Mouse (Mus musculus): ENCODE results near the gene Afdn. TPM values are rescaled to one million over a fixed set of nuclear protein-coding genes. Genes with fewer than 3 reads are reported as not detected.
A peak's percentile ranks its signal among the peaks of the same experiment; 100 is the strongest.

The Afdn gene
- polyA plus RNA-seq, 1 experiment from 2014 or later = 82.9 TPM

DNA sequence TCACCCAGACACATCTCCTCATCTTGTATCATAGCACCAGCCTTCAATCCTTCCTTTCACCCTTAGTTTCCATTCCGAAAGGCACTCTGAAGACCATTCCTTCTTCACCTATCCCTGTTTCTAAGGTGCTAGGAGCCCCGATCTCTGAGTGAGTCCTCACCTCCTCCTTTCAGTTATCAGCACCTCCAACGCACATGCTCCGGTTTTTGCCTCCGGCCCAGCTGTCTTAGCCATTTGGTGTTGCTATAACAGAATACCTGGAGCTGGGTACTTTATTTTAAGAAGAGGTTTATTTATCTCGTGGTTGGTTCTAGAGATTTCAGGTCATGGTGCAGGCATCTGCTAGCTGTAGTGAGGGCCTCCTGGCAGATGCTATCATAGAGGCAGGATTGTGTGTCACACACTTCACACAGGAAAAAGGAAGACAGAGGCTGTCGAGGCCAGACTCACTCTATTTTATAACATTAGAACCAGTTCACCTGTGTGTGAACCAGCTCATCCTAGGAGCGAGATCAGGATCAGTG lies 33.4 kb upstream of the Afdn start:
- DNase-seq (ENCODE audit: extremely low spot score, low spot score) = no peak
- H3K4me3 ChIP-seq = no peak overlapping the region
- no peaks in the 10 kb centered on the region for H3K36me3 ChIP-seq (replicated peaks)
- no peaks in the 10 kb centered on the region for H3K9me3 ChIP-seq
- H3K27ac ChIP-seq = no peak overlapping the region
- 89% methylated on average over 8 of the region's 8 CpGs for WGBS
- H3K4me1 ChIP-seq = peaks cover 15% of the 10 kb centered on the region
- no peaks in the 10 kb centered on the region for H3K27me3 ChIP-seq (ENCODE audit: poor library complexity, severe bottlenecking)

DNA sequence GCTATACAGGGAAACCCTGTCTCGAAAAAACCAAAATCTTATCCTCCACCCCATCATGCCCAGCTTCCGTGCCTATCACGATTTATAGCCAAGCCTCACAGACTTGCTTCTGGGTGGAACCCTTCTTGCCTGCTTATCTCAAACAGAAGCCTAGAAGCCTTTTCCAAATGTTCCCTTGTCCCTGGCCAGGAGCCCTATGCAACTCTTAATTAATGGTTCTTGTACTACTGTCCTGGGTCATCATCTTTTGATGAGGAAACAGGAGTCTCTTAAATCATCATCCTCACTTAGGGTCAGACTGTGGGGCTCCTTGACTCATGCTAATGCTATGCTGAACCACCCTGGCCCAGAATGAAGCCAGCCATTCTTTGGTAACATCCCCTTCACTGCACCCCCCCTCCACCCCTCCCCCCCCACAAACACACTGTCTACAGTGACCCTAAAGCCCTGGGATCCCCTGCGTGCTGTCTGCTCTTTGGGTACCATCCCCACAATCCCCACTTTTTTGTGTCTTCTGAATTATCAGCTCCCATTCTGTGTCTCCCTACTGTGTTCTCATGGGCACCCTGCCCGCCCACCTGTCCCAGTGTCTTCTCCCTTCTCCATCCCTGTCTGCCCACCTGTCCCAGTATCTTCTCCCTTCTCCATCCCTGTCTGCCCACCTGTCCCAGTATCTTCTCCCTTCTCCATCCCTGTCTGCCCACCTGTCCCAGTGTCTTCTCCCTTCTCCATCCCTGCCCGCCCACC lies 29.2 kb upstream of the Afdn start:
- Histone ChIP-seq H3K4me3 (no peak overlapping the region), H3K27ac (no peak overlapping the region), H3K27me3 (ENCODE audit: poor library complexity, severe bottlenecking) (no peaks in the 10 kb centered on the region), H3K36me3 (replicated peaks) (no peaks in the 10 kb centered on the region), H3K4me1 (peaks cover 3% of the 10 kb centered on the region; the same call in 1 of the 2 replicates), H3K9me3 (no peaks in the 10 kb centered on the region)
- 98% methylated on average over 6 of the region's 6 CpGs for WGBS
- no peak for DNase-seq (ENCODE audit: extremely low spot score, low spot score)

DNA sequence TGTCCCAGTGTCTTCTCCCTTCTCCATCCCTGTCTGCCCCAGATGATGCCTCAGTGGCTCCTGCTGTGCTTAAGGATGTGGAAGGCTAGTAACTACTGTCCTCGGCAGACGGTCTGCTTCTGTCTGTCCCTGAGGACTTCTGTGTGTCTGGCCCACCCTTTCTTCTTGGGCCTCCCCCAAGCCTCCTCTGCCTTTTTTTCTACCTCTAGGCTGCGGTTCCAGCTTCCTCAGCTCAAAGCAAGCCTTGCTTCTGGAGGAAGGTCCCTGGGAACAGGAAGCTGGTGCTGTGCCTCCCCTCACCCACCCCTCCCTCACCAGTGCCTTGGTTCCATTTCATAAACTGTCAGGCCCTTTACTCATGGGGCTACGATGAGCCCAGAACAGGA lies 28.6 kb upstream of the Afdn start:
- no peaks in the 10 kb centered on the region for H3K36me3 ChIP-seq (replicated peaks)
- H3K9me3 ChIP-seq = no peaks in the 10 kb centered on the region
- H3K27me3 ChIP-seq (ENCODE audit: poor library complexity, severe bottlenecking) = no peaks in the 10 kb centered on the region
- H3K4me3 ChIP-seq = no peak overlapping the region
- no peak overlapping the region for H3K27ac ChIP-seq
- DNase-seq (ENCODE audit: extremely low spot score, low spot score) = no peak
- WGBS = 81% methylated on average over 4 of the region's 4 CpGs
- H3K4me1 ChIP-seq = peaks cover 3% of the 10 kb centered on the region; the same call in 1 of the 2 replicates

DNA sequence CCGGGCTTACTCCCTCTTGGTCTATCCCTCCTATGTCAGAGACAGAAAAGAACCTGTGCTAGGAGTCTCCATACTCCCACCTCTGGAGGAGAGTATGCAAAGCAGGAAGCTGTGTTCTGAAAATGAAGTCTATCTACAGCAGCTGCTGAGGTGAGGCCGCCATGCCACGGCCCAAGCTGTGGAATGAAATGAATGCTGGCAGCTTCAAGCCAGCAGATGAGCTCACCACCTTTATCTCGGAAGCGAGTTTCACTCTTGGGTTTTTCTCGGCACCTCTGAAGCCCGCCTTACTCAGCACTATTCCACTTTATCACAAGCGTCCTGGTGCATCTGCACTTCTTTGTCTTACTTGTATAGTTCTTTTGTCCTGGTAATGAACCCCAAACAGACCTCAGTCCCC lies 27.7 kb upstream of the Afdn start:
- no peaks in the 10 kb centered on the region for H3K36me3 ChIP-seq (replicated peaks)
- H3K27me3 ChIP-seq (ENCODE audit: poor library complexity, severe bottlenecking) = no peaks in the 10 kb centered on the region
- H3K27ac ChIP-seq = no peak overlapping the region
- 62% methylated on average over 8 of the region's 8 CpGs for WGBS
- no peaks in the 10 kb centered on the region for H3K9me3 ChIP-seq
- peaks cover 10% of the 10 kb centered on the region for H3K4me1 ChIP-seq
- no peak overlapping the region for H3K4me3 ChIP-seq
- DNase-seq (ENCODE audit: extremely low spot score, low spot score) = no peak

DNA sequence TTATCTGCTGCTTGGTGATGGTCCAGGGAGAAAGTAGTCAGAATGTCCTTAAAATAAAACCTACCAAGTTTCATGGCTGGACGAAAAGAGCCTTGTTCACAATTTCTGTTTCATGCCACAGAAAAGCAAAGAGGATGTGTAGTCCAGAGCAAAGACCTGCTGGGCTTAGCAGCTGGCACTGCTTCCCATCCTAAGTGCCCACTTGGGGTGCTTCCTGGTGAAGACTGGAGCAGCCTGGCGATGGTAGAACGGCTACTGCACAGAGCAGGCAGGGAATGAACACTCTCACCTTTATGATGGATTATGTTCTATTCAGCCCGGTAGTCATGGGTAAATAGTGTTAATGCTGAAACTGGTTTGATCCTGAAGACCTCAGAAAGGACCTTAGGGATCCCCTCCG lies 26.4 kb upstream of the Afdn start:
- WGBS = 91% methylated on average over 5 of the region's 5 CpGs
- H3K9me3 ChIP-seq = no peaks in the 10 kb centered on the region
- no peaks in the 10 kb centered on the region for H3K36me3 ChIP-seq (replicated peaks)
- H3K4me1 ChIP-seq = peaks cover 18% of the 10 kb centered on the region
- no peak overlapping the region for H3K4me3 ChIP-seq
- no peak overlapping the region for H3K27ac ChIP-seq
- DNase-seq (ENCODE audit: extremely low spot score, low spot score) = no peak
- no peaks in the 10 kb centered on the region for H3K27me3 ChIP-seq (ENCODE audit: poor library complexity, severe bottlenecking)

DNA sequence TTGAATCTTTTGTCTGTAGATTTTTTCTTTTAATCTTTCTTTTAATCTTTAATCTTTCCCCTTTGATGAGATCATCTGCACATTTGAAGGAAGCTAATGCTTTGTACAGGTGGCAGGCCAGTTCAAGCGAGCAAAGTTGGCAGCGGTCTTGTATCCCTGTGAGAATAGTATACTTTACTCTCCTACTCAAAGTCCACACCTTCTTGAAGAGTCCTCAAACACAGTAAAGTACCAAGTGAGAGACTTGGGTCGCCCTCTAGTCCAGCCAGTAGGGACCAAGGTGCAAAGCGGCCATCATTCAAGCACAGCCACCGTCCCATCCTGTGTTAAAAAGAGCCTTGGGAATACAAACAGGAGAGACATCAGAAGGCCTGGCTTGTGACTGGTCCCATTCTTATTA lies 25.3 kb upstream of the Afdn start:
- DNase-seq (ENCODE audit: extremely low spot score, low spot score) = no peak
- Histone ChIP-seq H3K9me3 (no peaks in the 10 kb centered on the region), H3K4me1 (peaks cover 20% of the 10 kb centered on the region), H3K27ac (no peak overlapping the region), H3K4me3 (no peak overlapping the region), H3K36me3 (replicated peaks) (no peaks in the 10 kb centered on the region), H3K27me3 (ENCODE audit: poor library complexity, severe bottlenecking) (no peaks in the 10 kb centered on the region)
- WGBS = 90% methylated on average over 5 of the region's 5 CpGs

DNA sequence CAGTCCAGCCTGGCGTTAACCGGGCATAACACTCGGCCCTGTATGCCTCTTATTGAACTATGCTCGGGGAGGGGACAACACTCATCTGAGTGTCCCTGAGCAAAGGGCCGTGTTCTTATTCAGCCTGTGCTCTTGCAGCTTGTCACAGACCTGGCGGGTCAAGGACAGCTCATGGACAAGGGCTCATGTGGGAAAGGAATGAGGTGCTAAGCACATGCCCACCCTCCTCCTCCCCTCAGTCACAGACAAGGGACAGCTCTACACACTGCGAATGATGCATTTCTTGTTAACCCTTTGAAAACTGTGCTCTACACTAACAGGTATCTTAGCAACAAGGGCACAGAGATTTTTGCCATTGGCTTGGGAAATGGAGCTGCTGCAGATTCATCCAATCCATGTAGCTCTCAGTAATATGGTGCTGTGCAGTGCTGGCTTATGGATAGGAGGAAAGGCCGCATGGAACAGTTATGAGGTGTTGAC lies 24.5 kb upstream of the Afdn start:
- Histone ChIP-seq H3K4me1 (peaks cover 28% of the 10 kb centered on the region), H3K36me3 (replicated peaks) (no peaks in the 10 kb centered on the region), H3K27me3 (ENCODE audit: poor library complexity, severe bottlenecking) (no peaks in the 10 kb centered on the region), H3K4me3 (no peak overlapping the region), H3K27ac (no peak overlapping the region), H3K9me3 (no peaks in the 10 kb centered on the region)
- DNase-seq (ENCODE audit: extremely low spot score, low spot score) = no peak
- WGBS = 85% methylated on average over 8 of the region's 8 CpGs

DNA sequence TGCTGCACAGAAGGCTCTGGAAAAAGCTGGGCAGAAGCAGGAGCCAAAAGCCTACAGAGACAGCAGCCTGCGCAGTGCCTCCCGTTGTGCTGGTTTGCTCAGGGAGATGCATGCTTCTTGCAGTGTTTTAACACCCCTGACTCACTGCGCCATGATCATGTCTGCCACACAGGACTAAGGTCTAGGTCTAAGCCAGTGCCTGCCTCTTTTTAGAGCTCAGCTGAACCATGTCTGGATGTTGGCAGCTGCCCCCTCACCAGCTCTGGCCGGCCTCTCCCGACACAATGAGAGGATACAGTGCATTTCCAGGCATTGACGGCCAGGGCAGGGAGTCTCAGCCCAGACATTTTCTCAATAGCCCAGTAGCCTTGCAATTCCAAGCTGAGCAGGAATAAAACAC lies 23.0 kb upstream of the Afdn start:
- DNase-seq (ENCODE audit: extremely low spot score, low spot score) = no peak
- Histone ChIP-seq H3K4me1 (peaks cover 38% of the 10 kb centered on the region), H3K27ac (peak overlapping the region; percentile 56), H3K9me3 (no peaks in the 10 kb centered on the region), H3K27me3 (ENCODE audit: poor library complexity, severe bottlenecking) (no peaks in the 10 kb centered on the region), H3K36me3 (replicated peaks) (no peaks in the 10 kb centered on the region), H3K4me3 (no peak overlapping the region)
- 77% methylated on average over 6 of the region's 6 CpGs for WGBS

DNA sequence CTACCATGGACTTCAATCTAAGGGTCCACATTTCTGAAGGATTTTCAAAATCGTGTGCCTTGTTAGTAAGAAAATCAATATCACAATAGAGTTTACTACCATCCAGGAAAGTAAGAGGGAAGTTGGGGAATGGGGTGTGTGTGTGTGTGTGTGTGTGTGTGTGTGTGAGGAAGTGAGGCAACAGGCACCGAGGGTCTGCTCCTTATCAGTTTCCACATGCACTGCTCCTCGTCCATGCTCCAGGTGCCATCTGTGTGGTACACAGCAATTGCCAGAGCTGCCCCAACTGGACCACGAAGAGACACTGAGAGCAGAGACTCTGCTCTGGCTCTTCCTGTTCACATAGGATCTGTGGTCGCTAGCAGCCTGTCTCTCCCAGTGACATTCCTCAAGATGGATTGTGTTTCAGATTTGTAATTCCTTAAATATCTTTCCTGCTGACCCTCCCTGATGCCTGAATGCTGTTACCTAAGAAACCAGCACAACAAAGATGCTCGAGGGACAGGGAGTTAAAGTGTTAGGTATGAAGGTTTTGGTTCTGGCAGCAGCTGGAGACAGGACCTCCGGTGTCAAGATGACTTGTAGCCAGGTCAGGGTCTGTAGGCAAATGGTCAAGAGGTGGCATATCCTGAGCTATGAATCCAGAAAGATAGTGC lies 22.1 kb upstream of the Afdn start:
- WGBS = 69% methylated on average over 7 of the region's 7 CpGs
- Histone ChIP-seq H3K27ac (no peak overlapping the region), H3K36me3 (replicated peaks) (no peaks in the 10 kb centered on the region), H3K9me3 (no peaks in the 10 kb centered on the region), H3K27me3 (ENCODE audit: poor library complexity, severe bottlenecking) (no peaks in the 10 kb centered on the region), H3K4me3 (no peak overlapping the region), H3K4me1 (peaks cover 47% of the 10 kb centered on the region)
- DNase-seq (ENCODE audit: extremely low spot score, low spot score) = no peak

DNA sequence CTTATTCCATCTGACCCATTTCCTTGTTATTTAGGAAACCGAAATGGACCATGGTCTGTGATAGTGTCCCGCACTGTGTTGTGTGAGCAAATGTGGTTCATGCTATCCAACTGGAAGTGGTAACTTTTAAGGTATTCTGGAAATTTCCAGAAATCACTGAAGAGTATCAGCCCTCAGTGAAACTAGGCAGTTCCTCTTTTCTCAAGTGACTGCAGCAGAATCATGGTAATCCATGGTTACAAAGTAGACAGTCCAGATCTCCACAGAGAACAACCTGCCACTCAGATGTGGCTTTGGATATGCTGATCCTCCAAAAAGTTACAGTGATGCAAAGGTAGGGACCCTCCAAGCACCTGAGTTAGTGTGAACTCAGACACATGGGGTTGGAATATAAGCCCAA lies 21.4 kb upstream of the Afdn start:
- Histone ChIP-seq H3K27ac (no peak overlapping the region), H3K9me3 (no peaks in the 10 kb centered on the region), H3K4me3 (no peak overlapping the region), H3K27me3 (ENCODE audit: poor library complexity, severe bottlenecking) (no peaks in the 10 kb centered on the region), H3K4me1 (peaks cover 53% of the 10 kb centered on the region), H3K36me3 (replicated peaks) (no peaks in the 10 kb centered on the region)
- WGBS = 93% methylated on average over 2 of the region's 2 CpGs
- DNase-seq (ENCODE audit: extremely low spot score, low spot score) = no peak

DNA sequence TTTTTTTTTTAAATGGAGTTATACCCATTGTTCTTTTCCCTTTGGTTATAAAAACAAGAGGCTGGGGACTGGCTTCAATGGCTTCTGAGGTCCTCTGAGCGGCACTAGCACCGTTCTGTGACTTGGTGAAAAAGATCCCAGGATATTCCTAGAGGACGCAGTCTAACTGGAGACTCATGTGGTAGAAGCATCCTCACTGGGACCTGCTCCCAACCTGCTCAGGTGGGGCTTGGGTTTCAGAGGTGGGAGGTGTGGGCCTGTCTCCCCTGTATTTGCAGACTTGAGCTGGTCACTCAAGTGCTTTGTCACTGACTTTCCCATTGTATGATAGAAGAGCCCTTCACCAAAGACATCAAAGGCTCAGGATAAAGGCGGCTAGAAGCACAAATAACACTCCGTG lies 20.4 kb upstream of the Afdn start:
- H3K27me3 ChIP-seq (ENCODE audit: poor library complexity, severe bottlenecking) = no peaks in the 10 kb centered on the region
- DNase-seq (ENCODE audit: extremely low spot score, low spot score) = no peak
- WGBS = 73% methylated on average over 5 of the region's 5 CpGs
- H3K9me3 ChIP-seq = no peaks in the 10 kb centered on the region
- H3K27ac ChIP-seq = no peak overlapping the region
- no peak overlapping the region for H3K4me3 ChIP-seq
- peaks cover 56% of the 10 kb centered on the region for H3K4me1 ChIP-seq
- no peaks in the 10 kb centered on the region for H3K36me3 ChIP-seq (replicated peaks)

DNA sequence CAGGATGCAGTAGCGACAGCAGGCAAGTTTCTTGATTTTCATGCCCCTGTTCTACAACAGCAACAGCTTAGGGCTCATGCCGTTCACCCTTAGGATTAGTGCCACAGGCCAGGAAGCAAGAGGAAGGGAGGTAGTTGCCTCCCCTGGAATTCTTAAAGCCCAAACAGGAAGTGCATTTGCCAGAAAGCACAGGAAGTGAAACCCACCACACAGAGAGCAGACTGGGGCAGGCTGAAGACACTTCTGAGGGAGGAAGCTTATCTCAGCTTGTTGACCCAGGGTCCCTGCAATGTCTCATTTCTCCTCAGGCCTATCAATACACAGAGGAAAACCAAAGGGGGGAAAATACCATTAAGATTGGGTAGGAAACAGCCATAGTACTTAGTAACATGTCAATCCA lies 19.5 kb upstream of the Afdn start:
- Histone ChIP-seq H3K4me3 (no peak overlapping the region), H3K27ac (no peak overlapping the region), H3K9me3 (no peaks in the 10 kb centered on the region), H3K27me3 (ENCODE audit: poor library complexity, severe bottlenecking) (no peaks in the 10 kb centered on the region), H3K4me1 (peaks cover 64% of the 10 kb centered on the region), H3K36me3 (replicated peaks) (no peaks in the 10 kb centered on the region)
- no peak for DNase-seq (ENCODE audit: extremely low spot score, low spot score)
- WGBS = 46% methylated on average over 2 of the region's 2 CpGs

DNA sequence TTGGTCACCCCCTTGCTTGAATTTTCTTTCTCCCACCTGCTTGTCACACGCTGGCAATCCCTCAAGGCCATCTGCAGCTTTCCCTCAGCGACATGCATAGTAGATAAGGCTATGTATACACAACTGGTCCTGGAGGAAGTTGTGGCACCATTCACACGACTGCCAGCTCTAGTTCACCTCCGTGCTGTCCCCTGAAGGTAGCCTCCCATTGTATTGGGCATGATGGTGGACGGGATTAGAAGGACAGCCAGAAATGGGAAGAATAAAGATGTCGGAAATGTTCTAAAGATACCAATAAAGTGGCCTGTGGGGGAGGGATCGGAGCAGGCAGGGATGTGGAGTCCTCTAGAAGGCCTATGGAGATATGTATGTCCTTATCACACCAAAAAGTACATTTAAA lies 18.7 kb upstream of the Afdn start:
- no peak for DNase-seq (ENCODE audit: extremely low spot score, low spot score)
- Histone ChIP-seq H3K36me3 (replicated peaks) (no peaks in the 10 kb centered on the region), H3K27me3 (ENCODE audit: poor library complexity, severe bottlenecking) (no peaks in the 10 kb centered on the region), H3K27ac (no peak overlapping the region), H3K4me3 (no peak overlapping the region), H3K4me1 (peaks cover 64% of the 10 kb centered on the region), H3K9me3 (no peaks in the 10 kb centered on the region)
- WGBS = 90% methylated on average over 7 of the region's 7 CpGs

Measured in forebrain, embryonic 10.5 days (tissue).